Mouse (Mus musculus): ENCODE results near the gene Guf1. TPM values are rescaled to one million over a fixed set of nuclear protein-coding genes. Genes with fewer than 3 reads are reported as not detected.

Guf1 gene
- polyA plus RNA-seq, 1 experiment from 2014 or later = 33.4 TPM

- DNase-seq (ENCODE audit: low spot score) = peak; percentile 39
- 9% methylated on average over 16 of the region's 16 CpGs for WGBS
- no peaks in the 10 kb centered on the region for H3K27me3 ChIP-seq (replicated peaks; ENCODE audit: control insufficient read depth, insufficient read depth, low read length)
- peak overlapping the region; percentile 87 for H3K4me3 ChIP-seq (ENCODE audit: low read depth, low read length)
- H3K4me2 ChIP-seq (ENCODE audit: low read length) = peak overlapping the region; percentile 49
- peak overlapping the region; percentile 97 for H3K9ac ChIP-seq (ENCODE audit: low read length)
- peak overlapping the region; percentile 81 for H3K27ac ChIP-seq (ENCODE audit: low read depth, low read length)
- H3K9me3 ChIP-seq (replicated peaks; ENCODE audit: control insufficient read depth, low read length) = no peaks in the 10 kb centered on the region
- peaks cover 22% of the 10 kb centered on the region for H3K36me3 ChIP-seq (ENCODE audit: control insufficient read depth, insufficient read depth, low read length)
- peak; percentile 13 for ATAC-seq
- no peaks in the 10 kb centered on the region for H3K4me1 ChIP-seq (ENCODE audit: control insufficient read depth, insufficient read depth, low read length)
These were observed 747 bp downstream of the Guf1 start for GRCm38 (mm10) chr5:69557404-69557935.

- 3% methylated on average over 42 of the region's 42 CpGs for WGBS
- Histone ChIP-seq H3K4me2 (ENCODE audit: low read length) (peak within 1 kb of the TSS; percentile 73), H3K4me3 (ENCODE audit: low read depth, low read length) (peak within 1 kb of the TSS; percentile 74), H3K4me1 (ENCODE audit: control insufficient read depth, insufficient read depth, low read length) (peaks cover 7% of the 10 kb centered on the region; the same call in 1 of the 2 replicates), H3K27me3 (replicated peaks; ENCODE audit: control insufficient read depth, insufficient read depth, low read length) (no peaks in the 10 kb centered on the region), H3K36me3 (ENCODE audit: control insufficient read depth, insufficient read depth, low read length) (peaks cover 6% of the 10 kb centered on the region; the same call in 1 of the 2 replicates), H3K27ac (ENCODE audit: low read depth, low read length) (peak within 1 kb of the TSS; percentile 86), H3K9ac (ENCODE audit: low read length) (peak within 1 kb of the TSS; percentile 88), H3K9me3 (replicated peaks; ENCODE audit: control insufficient read depth, low read length) (no peaks in the 10 kb centered on the region)
- peak; percentile 96 for ATAC-seq
- peak; percentile 95 for DNase-seq (ENCODE audit: low spot score)
These were observed 35.1 kb downstream of the Guf1 start, which contains the start of gene Gnpda2 for GRCm38 (mm10) chr5:69591640-69592461. Gnpda2 (minus strand) TSS chr5:69592340.

GRCm38 (mm10) chr5:69601027-69601426, 44.3 kb downstream of the Guf1 start:
- no peak overlapping the region for H3K4me2 ChIP-seq (ENCODE audit: low read length)
- H3K4me3 ChIP-seq (ENCODE audit: low read depth, low read length) = no peak overlapping the region
- peak; percentile 65 for DNase-seq (ENCODE audit: low spot score)
- H3K36me3 ChIP-seq (ENCODE audit: control insufficient read depth, insufficient read depth, low read length) = no peaks in the 10 kb centered on the region
- no peaks in the 10 kb centered on the region for H3K4me1 ChIP-seq (ENCODE audit: control insufficient read depth, insufficient read depth, low read length)
- H3K9me3 ChIP-seq (replicated peaks; ENCODE audit: control insufficient read depth, low read length) = no peaks in the 10 kb centered on the region
- peak; percentile 18; the same call in 1 of the 2 replicates for ATAC-seq
- H3K27me3 ChIP-seq (replicated peaks; ENCODE audit: control insufficient read depth, insufficient read depth, low read length) = no peaks in the 10 kb centered on the region
- no peak overlapping the region for H3K27ac ChIP-seq (ENCODE audit: low read depth, low read length)
- H3K9ac ChIP-seq (ENCODE audit: low read length) = no peak overlapping the region

- H3K4me2 ChIP-seq (ENCODE audit: low read length) = no peak overlapping the region
- H3K9ac ChIP-seq (ENCODE audit: low read length) = no peak overlapping the region
- DNase-seq (ENCODE audit: low spot score) (peak; percentile 85), ATAC-seq (peak; percentile 63)
- H3K27me3 ChIP-seq (replicated peaks; ENCODE audit: control insufficient read depth, insufficient read depth, low read length) = no peaks in the 10 kb centered on the region
- no peaks in the 10 kb centered on the region for H3K4me1 ChIP-seq (ENCODE audit: control insufficient read depth, insufficient read depth, low read length)
- H3K36me3 ChIP-seq (ENCODE audit: control insufficient read depth, insufficient read depth, low read length) = no peaks in the 10 kb centered on the region
- no peak overlapping the region for H3K27ac ChIP-seq (ENCODE audit: low read depth, low read length)
- H3K9me3 ChIP-seq (replicated peaks; ENCODE audit: control insufficient read depth, low read length) = no peaks in the 10 kb centered on the region
- H3K4me3 ChIP-seq (ENCODE audit: low read depth, low read length) = no peak overlapping the region
- 31% methylated on average over 4 of the region's 4 CpGs for WGBS
These were observed 56.6 kb downstream of the Guf1 start for GRCm38 (mm10) chr5:69613209-69613796.

- no peak for ATAC-seq
- H3K27me3 ChIP-seq (replicated peaks; ENCODE audit: control insufficient read depth, insufficient read depth, low read length) = no peaks in the 10 kb centered on the region
- H3K27ac ChIP-seq (ENCODE audit: low read depth, low read length) = no peak overlapping the region
- H3K4me2 ChIP-seq (ENCODE audit: low read length) = no peak overlapping the region
- no peaks in the 10 kb centered on the region for H3K9me3 ChIP-seq (replicated peaks; ENCODE audit: control insufficient read depth, low read length)
- 91% methylated on average over 1 of the region's 1 CpGs for WGBS
- no peaks in the 10 kb centered on the region for H3K36me3 ChIP-seq (ENCODE audit: control insufficient read depth, insufficient read depth, low read length)
- DNase-seq (ENCODE audit: low spot score) = no peak
- H3K4me1 ChIP-seq (ENCODE audit: control insufficient read depth, insufficient read depth, low read length) = no peaks in the 10 kb centered on the region
- no peak overlapping the region for H3K4me3 ChIP-seq (ENCODE audit: low read depth, low read length)
- H3K9ac ChIP-seq (ENCODE audit: low read length) = no peak overlapping the region
These were observed 64.2 kb downstream of the Guf1 start for GRCm38 (mm10) chr5:69620899-69621298.

Other genes with a start within 250 kb of the Guf1 start
- 5.7 and 6.5 TPM in 2 replicates for gene Kctd8, start 215.2 kb upstream of the Guf1 start, polyA plus RNA-seq (2014; fragmentation: Nextera tagmentation; extraction: Ambion mirVana)
- not detected in 2 replicates for gene Yipf7, start 14.3 kb upstream of the Guf1 start, polyA plus RNA-seq (2014; fragmentation: Nextera tagmentation; extraction: Ambion mirVana)
- gene Gnpda2, start 35.4 kb downstream of the Guf1 start, polyA plus RNA-seq (2014; fragmentation: Nextera tagmentation; extraction: Ambion mirVana) = 42.8 and 43.7 TPM in 2 replicates